Mouse (Mus musculus) thymus, postnatal 10 days (tissue): ENCODE data around the gene Invs.

Experiments used
- DNase-seq, 2 experiments: peaks; one replicate each; pipeline ENCODE4 v3.0.0; 2021; ENCODE audit warnings: low spot score in 2 of 2

Gene Invs

GRCm38 (mm10) chr4:48458436-48458835, 178.9 kb downstream of the Invs start:
- DNase-seq: no peak

- no peak for DNase-seq
Measured at GRCm38 (mm10) chr4:48461060-48461459, 181.5 kb downstream of the Invs start.

- DNase-seq: no peak
Measured at GRCm38 (mm10) chr4:48470977-48471376, 191.4 kb downstream of the Invs start.

GRCm38 (mm10) chr4:48472052-48472791, 192.7 kb downstream of the Invs start:
- DNase-seq: no peak

- peak; percentile 91 to 95 for DNase-seq
Measured at GRCm38 (mm10) chr4:48472792-48473650, 193.5 kb downstream of the Invs start, which contains the start of gene Tex10. Gene Tex10, minus strand, starts transcription at chr4:48473459.

GRCm38 (mm10) chr4:48473651-48474011, 194.1 kb downstream of the Invs start:
- no peak for DNase-seq

- peak in 1 of 2 experiments; percentile 9 for DNase-seq
Measured at GRCm38 (mm10) chr4:48481287-48481686, 201.7 kb downstream of the Invs start.
